Mouse (Mus musculus) retina, postnatal 7 days (tissue): Measurements from ENCODE around the gene Hpca.

Source experiments
- DNase-seq: peaks from one replicate; pipeline ENCODE4 v3.0.0-alpha.2; 2012; ENCODE audit warnings: low read depth, low spot score

Hpca gene

DNA sequence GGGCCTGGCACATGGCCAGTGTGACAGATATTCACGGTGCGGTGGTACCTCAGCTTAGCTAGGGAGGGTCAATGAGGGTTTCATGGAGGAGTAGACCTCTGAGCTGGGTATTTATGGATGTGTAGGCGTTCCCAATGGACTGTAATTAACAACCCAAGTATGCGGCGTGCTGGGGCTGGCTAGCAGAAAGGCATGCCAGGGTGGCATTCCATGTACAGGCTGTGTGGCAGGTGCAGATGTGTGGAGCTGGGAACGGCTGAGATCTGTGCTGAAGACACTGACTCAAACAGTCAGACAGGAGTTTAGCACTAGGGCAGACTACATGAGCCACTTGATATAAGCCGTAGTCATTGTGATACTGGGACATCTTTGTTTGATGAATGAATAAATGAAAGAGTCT lies 13.2 kb downstream of the Hpca start:
- DNase-seq = no peak

DNA sequence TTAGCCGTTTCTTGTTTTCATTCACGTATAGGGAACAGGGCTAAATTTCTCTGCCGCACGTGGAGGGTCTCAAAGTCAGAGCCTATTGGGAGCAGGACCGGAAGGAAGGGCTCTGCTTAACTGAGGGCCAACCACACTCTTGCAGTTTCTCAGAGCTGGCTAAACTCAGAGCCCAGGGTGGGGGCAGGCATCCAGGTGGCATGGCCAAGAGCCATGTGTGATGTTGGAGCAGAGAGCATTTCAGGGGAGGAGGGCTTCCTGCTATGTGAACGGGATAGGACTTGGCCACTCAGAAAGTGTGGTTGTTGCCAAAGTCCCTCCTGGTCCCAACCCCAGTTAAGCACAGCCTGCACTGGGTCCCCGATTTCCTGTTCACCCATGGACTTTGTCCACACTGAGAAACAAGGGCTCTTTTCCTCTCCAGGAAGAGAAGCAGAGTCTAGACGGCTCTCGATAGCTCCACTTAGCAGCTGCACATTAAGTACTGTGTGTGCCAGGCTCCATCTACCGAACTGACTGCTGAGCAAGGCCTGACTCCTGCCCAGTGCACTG lies 14.4 kb downstream of the Hpca start:
- no peak for DNase-seq

DNA sequence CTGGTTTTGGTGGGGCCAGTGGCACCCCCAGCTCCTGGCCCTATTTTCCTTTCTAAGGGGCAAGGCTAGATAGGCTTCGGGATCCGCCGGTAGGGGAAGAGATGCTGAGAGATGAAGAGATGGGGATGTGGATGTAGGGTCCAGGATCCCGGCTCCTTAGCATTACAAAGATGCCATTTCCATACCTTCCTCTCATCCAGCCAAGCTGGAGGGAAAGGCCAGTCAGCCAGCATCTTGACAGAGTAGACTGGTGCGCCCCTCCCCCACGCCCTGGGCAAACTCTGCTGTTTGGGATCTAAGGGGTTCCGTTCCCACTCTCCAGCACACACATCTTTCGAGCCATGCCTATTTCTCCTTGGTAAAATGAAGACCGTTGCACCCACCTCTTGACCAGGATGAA lies 15.8 kb downstream of the Hpca start:
- no peak for DNase-seq

DNA sequence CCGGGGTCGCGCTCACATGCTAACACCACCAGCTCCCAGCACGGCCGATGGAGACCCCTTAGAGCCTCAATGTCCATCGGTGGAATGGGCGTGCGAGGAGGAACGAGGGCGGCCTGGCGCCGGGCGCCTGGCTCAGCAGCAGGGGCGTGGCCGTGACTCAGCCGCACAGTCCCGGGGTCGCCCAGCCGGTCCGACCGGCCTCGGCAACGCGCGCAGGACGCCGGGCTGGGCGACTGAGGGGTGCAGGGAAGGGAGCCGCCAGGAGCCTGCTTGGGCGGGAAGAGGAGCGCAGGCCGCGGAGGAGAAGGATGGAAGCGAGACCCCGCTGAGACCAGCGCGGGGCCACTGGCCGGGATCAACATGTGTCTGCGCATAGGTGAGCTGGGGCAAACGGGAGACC lies 16.5 kb downstream of the Hpca start, which contains the start of gene Tmem54:
TSS of gene Tmem54 (plus strand) at position 193 of the 400 bp plus-strand sequence.
- no peak for DNase-seq

DNA sequence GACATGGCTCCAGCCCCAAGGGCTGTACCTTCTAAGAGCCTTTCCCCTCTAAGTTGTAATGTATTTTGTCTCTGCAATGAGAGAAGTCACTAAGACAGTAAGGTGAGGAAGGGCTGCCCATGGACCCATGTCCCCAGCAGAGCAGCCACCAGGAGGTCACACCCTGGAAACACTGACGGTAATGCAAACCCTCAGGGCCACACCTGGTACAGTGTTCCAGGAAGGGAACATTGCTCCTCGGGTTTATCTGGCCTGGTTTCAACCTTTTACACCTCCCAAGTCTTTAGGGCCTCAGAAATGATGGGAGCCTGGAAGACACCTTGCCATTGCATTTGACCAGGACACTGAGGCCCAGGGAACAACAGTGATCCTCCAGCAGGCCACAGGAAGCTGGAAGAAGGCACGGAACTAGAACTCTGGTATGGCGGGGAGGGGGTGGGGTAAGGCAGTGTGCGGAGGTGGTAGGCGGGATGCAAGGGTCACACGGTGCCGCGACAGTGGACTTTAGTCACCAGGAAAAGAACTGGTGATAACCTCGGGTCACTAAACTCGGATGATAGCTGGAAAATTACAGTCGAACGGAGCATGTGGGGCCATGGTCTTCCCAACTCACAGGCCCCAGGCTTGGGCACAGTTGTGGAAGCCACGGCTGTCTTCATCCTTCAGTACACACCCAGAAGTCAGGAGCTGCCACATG lies 19.6 kb downstream of the Hpca start:
- DNase-seq = no peak

DNA sequence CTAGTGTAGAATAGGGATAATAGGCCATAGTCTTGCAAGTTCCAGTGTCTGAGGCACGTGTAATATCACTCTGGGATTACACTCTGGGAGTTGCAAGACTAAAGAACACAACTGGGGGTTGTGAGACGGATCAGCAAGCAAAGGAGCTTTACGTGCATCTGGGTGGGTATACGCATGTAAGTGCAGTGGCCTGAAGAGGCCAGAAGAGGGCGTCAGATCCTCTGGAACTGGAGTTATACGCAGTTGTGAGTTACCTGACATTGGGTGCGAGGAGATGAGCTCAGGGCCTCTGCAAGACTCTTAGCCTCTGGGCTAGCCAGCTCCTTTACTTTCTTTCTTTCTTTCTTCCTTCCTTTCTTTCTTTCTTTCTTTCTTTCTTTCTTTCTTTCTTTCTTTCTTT lies 24.8 kb downstream of the Hpca start:
- DNase-seq = no peak

DNA sequence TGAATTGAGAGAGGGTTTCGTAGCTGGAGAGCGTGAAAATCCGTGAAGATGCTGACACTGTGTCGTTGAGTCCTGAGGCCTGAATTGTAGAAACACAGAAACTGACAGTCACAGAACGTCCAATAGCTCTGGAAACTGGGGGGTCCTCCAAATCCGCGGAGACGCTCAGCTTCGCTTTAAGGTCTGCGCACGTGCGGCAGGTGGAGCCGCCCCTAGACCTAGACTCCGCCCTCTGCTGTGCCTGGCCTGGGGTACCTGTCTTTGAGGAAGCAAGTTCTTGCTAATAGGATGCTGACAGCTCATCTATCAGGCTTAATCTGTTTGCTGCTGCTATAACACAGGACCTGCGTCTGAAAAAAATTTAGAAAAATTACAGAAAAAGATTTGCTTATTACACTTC lies 26.6 kb downstream of the Hpca start:
- DNase-seq = no peak

DNA sequence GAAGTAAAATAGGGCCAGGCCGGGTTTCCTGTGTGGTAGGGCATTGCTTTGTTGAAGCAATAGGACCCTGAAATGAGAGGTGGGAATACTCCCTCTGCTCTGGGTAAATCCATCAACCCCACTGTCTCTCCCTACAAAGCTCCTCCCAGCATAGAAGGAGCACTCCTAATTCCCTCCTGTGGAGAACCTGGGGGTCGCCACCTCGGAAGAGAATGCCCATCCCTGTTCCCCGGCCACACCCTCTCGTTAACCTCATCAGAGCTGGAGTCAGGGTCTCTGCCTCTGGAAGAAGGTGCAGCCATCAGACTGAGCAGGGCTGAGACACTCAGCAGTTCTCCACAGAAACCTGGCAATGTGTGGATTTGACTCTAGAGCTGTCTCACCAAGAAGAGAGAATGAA lies 34.0 kb downstream of the Hpca start:
- DNase-seq = no peak

DNA sequence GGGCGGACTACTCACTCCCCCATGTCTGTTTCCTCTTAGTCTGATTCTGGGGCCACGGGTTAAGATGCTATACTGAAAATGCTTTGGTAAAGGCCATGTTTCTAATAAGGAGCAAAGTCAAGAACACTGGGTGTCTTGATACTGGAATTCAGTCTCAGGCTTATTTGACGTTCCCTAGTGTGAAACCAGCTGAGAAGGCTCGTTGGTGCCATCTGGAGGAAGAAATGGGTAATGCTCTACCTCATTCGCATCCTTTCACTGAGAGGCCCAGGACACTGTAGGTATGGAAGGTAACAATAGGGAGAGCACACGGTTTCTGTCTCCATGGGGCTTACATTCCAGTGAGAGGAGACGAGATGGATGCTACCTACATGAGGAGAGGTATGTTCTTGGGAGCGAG lies 35.8 kb downstream of the Hpca start:
- DNase-seq = peak; percentile 61

DNA sequence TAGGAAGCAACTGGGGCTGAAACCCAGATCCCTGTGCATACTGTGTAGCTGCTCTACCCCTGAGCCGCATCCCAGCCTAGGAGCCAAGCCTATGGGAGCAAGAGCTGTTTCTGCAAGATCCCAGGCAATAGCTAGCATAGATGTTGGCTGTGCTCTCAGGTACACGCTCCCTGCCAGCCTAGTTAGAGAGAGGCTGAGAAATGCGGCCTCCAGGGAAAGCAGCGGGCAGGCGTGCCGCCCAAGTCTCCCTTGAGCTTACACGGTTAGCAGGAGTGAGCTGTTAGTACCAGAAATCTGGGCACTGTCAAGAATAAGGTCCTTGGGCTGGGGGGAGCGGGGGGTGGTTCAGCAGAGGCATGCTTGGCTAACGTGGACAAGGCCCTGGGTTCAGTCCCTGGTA lies 36.9 kb downstream of the Hpca start:
- no peak for DNase-seq

DNA sequence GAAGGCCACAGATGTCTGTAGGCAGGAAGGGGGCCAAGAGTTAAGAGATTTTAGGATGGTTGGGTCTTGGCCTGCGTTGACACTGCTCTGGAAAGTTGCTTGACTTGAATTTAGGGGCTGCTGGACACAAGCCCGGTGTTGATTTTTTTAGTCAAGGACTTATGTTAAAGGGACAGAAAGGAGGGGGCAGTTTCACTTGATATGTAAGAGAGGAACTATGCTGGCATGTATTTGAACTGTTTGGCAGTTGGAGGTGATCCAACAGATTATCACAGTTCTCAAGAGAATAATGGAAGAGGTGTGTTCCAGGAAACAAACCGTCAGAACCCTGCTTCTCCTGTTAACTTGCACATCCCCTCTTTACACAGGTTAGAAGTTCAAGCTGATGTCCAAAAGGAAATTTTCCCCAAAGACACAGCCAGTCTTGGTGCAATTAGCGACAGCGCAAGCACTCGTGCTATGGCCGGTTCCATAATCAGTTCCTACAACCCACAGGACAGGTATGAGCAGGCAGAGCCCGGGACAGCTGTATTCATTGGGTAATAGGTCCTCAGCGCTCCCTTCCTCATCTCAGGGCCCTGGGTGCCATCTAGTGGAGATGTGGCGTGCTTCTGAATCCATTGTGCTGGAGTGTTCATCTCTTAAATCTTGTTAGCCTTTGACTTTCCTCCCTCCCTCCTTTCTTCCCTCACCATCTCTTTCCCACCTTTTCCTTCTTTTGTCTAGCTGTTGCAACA lies 39.3 kb downstream of the Hpca start:
- peak; percentile 58 for DNase-seq

DNA sequence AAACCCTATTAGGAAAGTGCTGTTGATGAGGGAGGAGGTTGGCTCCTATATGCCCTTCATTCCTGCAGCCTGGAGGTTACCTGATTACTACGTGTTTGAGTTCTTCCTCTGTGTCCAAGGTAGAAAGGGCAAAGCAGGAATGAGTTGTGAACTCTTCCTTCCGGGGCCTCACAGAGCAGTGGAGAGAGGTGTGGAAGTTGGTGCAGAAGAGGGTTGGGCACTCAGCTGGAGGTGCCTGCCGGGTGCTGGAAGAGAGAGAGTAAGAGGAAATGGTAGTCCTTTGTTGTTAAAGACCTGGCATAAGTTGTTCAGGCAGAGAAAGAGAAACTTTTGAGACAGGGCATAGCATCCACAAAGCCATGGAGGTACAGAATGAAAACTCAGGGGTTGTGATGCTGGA lies 39.9 kb downstream of the Hpca start:
- no peak for DNase-seq

DNA sequence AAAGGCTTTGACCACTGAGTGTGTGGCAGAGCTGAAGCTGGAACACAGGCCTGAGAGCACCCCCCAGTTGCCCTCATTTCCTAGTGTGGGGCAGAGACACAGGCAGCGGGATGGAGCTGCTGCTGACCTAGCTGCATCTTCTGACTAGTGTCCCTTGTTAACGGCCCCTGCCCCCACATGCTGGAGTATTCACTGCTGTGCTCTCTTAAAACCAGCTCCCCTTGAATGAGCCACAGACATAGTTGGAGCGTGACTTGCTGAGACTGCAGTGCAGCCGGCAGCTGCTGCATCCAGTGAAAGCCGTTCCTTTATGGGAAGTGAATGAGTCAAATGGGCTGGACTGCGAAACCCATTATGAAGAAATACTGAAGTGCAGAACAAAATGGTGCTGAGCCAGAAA lies 40.3 kb downstream of the Hpca start:
- DNase-seq = no peak

DNA sequence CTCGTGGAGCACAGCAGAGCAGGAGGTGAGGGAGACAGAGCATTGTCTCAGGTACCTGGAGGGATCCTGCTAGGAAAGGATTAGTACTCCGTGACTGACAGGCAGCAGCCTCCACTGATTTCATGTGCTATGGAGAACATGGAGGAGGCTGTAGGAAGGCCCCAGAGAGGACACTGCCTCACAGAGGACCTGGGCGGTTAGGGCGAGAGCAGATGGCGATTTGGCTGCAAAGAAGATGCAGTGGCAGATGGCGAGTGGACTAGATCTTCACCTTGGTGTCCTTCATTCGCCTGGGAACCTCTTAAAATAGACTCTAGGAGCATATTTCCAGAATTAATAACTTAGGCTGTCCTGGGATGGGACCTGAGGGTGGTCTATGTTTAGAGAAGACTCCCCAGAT lies 40.8 kb downstream of the Hpca start:
- no peak for DNase-seq

DNA sequence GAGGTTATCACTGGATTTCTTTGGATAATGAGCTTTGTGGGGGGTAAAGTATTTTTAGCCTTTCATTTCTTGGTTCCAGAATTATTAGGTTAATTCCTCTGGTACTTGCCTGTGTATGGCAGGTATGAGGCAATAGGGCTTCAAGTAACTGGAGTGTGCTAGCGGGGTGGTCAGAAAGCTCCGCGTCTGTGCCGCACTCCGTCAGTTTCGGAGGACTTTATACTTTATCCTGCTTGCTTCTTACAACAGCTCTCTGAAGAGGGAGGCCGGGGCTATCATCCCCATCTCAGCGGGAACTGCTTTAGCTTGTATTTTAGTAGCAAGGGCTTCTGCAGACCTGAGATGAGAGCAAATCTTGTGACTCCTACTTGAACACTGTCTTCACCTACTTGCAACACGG lies 42.7 kb downstream of the Hpca start:
- DNase-seq = no peak

DNA sequence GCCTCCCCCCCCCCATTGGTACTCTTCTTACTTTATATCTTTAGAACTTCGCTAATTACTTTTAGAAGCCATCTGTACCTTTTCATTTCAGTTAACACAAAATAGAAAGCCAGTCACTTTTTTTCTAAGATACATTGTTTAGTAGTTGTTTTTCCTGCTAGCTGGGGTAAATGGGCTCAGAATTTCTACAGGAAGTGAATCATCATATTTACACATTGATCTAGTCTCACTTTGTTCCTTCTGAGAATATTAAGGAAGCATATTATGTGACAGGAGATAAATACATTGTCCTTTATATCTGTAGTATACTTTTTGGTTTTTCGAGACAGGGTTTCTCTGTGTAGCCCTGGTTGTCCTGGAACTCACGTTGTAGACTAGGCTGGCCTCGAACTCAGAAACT lies 53.0 kb downstream of the Hpca start:
- no peak for DNase-seq

DNA sequence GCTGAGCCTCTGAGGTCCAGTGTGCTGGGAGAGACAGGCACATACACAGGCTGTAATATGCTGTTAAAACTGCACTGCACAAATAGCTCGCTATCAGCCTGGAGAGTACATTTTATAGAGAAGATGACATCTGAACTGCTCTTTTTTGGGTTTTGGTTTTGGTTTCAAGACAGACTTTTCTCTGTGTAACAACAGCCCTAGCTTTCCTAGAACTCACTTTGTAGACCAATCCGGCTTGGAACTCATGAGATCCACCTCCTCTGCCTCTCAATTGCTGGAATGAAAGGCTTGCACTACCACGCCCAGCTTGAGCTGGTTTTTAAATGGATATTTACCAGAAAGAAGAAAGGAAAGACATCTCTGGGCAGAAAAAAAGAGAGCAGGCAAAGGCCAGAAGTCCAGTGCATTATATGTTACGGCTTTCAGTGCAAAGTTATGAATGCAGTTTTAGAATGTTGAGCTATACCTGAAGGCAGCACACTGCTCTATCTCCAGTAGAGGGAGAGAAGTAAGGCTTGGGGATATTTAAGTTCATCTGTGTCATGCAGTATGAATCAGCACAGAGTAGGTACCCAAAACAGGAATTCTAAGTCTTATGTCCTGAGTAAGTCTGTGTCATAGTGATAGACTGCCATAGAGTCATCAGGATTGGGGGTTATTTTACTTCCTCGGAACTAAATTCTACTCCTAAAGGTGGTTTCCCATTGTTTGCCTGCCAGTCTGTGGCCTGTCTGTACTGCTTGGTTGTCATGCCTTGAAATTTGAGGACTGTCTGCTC lies 54.0 kb downstream of the Hpca start:
- no peak for DNase-seq

DNA sequence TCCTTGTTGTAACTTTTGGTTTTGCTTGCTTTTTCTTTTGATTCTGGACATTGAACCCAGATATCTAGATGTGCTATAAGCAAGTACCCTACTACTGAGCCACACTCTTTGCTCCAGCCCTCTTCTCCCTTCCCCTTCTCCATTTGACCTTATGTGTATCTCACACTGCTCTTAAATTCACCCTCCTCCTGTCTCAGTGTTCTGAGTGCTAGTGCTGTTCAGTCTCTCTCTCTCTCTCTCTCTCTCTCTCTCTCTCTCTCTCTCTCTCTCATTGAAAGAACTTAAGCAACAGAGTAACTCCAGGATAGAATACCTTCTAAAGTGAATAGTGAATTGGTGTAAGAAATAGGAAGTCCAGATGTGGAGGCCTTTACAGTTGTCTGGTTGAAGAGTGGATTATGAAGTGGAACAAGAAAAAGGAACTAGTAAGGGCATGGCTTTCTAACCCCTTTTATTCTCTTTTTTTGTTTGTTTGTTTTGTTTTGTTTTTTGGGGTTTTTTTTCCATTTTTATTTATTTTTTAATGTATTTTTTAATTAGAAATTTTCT lies 56.1 kb downstream of the Hpca start:
- no peak for DNase-seq

DNA sequence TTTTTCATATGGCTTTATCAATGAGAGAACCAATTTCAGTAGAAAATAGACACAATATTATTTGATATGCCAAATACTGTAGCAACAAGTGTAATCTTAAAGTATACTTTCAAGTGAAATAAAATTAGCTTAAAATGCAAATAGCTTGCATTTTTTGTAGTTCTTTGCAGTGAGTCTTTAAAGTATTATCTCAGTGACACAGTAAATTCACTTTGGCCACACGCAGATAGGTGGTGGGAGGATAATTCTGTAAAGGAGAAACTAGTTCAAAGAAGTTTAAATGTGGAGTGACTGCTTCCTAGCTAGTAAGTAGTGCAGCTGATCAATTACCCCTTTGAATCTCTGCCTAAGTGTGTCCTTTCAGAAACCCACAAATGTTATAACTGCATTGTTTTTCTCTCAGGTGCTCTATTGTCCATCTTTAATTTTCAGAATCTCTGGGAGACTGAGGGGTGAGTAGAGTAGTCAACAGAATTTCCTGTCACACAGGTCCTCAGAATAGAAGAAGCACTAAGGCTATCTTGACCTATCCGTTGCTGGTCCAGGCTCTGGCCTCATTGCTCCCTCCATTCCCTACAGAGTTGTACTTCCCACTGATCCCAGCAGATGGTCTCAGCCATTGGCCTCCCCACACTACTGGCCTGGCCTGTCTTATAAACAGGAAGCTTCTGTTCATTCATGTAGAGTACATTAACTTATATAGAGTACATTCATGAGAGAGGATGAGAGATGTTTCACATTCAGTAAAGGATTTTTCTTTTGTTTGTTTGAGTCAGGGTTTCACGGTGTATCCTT lies 59.4 kb downstream of the Hpca start:
- no peak for DNase-seq
